Comparison of ENCODE assay signal across 28 mouse cellular contexts in the genomic region with DNA sequence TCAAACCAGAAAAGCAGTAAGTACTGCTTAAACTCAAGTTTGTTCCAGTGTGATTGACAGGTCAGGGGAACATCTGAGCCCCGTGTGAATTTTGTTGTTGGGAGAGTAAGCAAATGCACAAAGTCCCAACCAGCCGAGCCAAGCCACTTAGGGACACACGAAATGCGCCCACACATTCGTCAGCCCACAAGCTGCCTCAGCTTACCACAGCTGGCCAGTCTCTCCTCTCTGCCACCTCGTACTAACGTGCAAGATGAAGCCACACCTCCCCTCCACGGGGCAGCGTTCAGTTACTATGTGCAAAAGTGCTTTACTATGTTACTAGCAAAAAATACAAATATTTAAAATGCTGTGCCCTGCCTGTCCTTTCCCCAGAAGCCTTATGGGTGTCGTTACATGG.
"Had no signal": no experiment of that assay in that cellular context is flagged by ENCODE, and none has a peak within 500 bp of the region (broad histone marks: within the 10 kb centered on the region; RNA-seq: fewer than 3 reads in every experiment).

No protein-coding gene starts in this region.

- ATAC-seq: forebrain, embryonic 13.5 days; forebrain, embryonic 14.5 days; forebrain, embryonic 15.5 days; forebrain, embryonic 16.5 days; forebrain, postnatal 0 days had no signal

- H3K9me3 ChIP-seq: embryonic facial prominence, embryonic 10.5 days; embryonic facial prominence, embryonic 12.5 days; embryonic facial prominence, embryonic 13.5 days; embryonic facial prominence, embryonic 15.5 days; forebrain, embryonic 10.5 days; forebrain, embryonic 12.5 days; forebrain, embryonic 13.5 days; forebrain, embryonic 15.5 days had no signal

- H3K27ac ChIP-seq: embryonic facial prominence, embryonic 10.5 days; embryonic facial prominence, embryonic 12.5 days; embryonic facial prominence, embryonic 13.5 days; embryonic facial prominence, embryonic 15.5 days; forebrain, embryonic 10.5 days; forebrain, embryonic 12.5 days; forebrain, embryonic 13.5 days; forebrain, embryonic 15.5 days; gastrocnemius, adult 2 months; heart, adult 2 months had no signal

- H3K27me3 ChIP-seq: embryonic facial prominence, embryonic 12.5 days; embryonic facial prominence, embryonic 13.5 days; embryonic facial prominence, embryonic 15.5 days; forebrain, embryonic 12.5 days; forebrain, embryonic 13.5 days; forebrain, embryonic 15.5 days had no signal

- H3K4me1 ChIP-seq: embryonic facial prominence, embryonic 10.5 days; embryonic facial prominence, embryonic 12.5 days; embryonic facial prominence, embryonic 13.5 days; embryonic facial prominence, embryonic 15.5 days; forebrain, embryonic 10.5 days; forebrain, embryonic 12.5 days; forebrain, embryonic 13.5 days; forebrain, embryonic 15.5 days had no signal

- H3K36me3 ChIP-seq: embryonic facial prominence, embryonic 10.5 days; embryonic facial prominence, embryonic 12.5 days; embryonic facial prominence, embryonic 13.5 days; embryonic facial prominence, embryonic 15.5 days; forebrain, embryonic 10.5 days; forebrain, embryonic 12.5 days; forebrain, embryonic 15.5 days had no signal

- H3K4me2 ChIP-seq: embryonic facial prominence, embryonic 12.5 days; embryonic facial prominence, embryonic 13.5 days; embryonic facial prominence, embryonic 15.5 days; forebrain, embryonic 12.5 days; forebrain, embryonic 13.5 days; forebrain, embryonic 15.5 days had no signal

- H3K9ac ChIP-seq: embryonic facial prominence, embryonic 12.5 days; embryonic facial prominence, embryonic 13.5 days; embryonic facial prominence, embryonic 15.5 days; forebrain, embryonic 12.5 days; forebrain, embryonic 13.5 days; forebrain, embryonic 15.5 days; forebrain, postnatal 0 days had no signal

- DNase-seq: cerebellum, adult 2 months; cerebellum, adult 8-10 months; cerebellum, adult 9-10 months; cerebellum, adult 9-11 months; cerebellum, postnatal 10 days; cerebellum, postnatal 14 days; cerebellum, postnatal 25 days; cerebellum, postnatal 36 days; embryo, embryonic 11 days; forebrain, postnatal 0 days; gastrocnemius, adult 2 months; gastrocnemius, postnatal 10 days; gastrocnemius, postnatal 14 days; gastrocnemius, postnatal 25 days; gastrocnemius, postnatal 36 days; heart, adult 18-20 months; heart, adult 2 months had no signal

- H3K4me3 ChIP-seq: embryonic facial prominence, embryonic 10.5 days; embryonic facial prominence, embryonic 12.5 days; embryonic facial prominence, embryonic 13.5 days; embryonic facial prominence, embryonic 15.5 days; erythroblast, embryonic 14.5 days; forebrain, embryonic 10.5 days; forebrain, embryonic 12.5 days; forebrain, embryonic 13.5 days; forebrain, embryonic 15.5 days; gastrocnemius, adult 2 months; heart, adult 2 months had no signal
